Mouse (Mus musculus) neutrophil, adult 59 days (primary cell): Measurements from ENCODE around the gene Ipo13. TPM values are rescaled to one million over a fixed set of nuclear protein-coding genes. Genes with fewer than 3 reads are reported as not detected.

ENCODE experiments used
- total RNA-seq, 2 experiments: library from RNA; stranded (reverse); gene quantifications; 1 replicate in 1 of 2; 2 replicates in 1 of 2; pipeline ENCODE4 v1.2.4; 2023

The Ipo13 gene
- total RNA-seq, result 10 to 100 TPM; 27.5 to 31.2 TPM

DNA sequence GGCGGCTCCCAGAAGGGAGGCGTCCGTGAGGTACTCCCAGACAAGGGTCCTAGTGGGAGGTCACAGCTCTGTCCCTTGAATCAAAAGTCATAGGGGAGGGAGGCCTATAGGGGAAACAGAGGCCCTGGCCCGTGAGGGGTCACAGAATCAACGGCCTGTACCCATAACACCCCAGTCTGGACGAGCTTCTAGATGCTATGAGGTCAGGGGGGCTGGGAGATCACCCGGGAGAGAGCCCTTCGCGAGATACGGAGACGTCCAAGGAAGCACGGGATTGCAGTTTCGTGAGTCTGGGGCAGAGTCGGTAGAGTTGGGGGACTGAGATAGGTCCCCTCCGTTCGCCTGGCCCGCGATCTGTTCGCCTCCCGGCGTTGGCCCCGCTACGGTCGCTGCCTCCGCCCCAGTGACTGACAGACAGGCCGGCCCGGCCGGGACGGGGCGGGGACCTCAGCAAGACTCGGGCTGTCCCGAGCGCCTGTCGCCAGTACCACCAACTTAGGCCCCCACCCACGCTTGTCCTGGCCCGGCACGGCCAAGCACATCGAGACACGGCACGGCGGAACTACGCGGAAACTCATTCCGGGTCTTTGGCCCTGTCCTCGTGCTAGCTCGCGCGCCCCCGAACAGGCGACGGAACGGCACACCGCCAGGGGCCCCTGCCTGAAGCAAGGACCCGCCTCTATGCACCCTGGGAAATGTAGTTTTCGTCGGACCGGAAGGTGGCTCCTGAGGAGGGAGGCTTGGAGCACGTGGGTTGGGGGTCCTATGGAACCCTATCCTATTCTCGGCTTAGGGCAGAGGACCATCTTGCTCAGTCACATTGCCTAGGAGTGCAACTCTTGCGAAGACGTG is at the start of gene Ipo13:
TSS of gene Ipo13 (minus strand) at position 409 of the 852 bp plus-strand sequence.

DNA sequence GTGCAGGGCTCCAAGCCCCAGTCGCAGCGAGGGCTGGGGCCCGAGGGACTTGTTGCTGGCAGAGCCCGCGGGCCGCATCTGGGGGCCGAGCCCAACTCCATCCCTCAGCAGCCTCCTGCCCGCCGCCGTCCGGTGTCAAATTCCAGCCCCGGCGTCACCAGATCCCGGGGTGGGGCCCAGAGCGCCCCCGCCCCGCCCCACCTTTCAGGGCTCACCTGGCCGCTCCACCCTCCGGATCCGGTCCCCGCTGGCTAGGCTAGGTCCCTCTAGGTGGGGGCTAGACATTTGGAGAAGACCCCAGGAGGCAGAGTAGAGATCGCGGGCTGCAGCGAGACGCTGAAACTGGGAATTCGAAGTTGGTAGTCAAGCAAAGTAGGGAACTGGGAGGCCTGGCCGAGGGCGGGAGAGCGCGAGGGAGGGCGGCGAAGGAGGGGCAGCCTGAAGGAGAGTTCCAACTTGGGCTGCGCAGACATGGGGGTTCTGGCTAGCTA is 14.6 kb upstream of the Ipo13 start, which contains the start of gene Artn:
TSS of gene Artn (minus strand) at position 373 of the 491 bp plus-strand sequence.

DNA sequence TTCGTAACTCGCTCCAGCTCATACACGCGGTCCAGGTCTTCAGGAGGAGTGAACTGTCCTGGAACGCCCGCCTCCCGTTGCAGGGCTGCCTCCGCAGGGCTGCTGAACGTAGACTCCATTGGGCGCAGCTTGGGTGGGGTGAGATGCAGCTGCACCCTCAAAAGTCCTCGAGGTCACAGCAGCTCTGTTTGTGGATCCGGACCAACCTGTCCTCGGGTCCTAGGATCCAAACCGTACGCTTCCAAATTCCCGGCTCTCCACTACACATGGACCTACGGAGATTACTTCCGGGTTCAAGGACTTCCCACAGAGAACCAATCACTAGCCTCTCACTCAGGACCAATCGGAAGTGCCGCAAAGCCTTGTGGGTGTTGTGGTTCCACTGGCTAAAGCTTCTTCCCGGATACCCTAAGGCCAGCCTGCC is 23.0 kb downstream of the Ipo13 start, which contains the start of gene Dph2:
TSS of gene Dph2 (minus strand) at position 295 of the 424 bp plus-strand sequence.

DNA sequence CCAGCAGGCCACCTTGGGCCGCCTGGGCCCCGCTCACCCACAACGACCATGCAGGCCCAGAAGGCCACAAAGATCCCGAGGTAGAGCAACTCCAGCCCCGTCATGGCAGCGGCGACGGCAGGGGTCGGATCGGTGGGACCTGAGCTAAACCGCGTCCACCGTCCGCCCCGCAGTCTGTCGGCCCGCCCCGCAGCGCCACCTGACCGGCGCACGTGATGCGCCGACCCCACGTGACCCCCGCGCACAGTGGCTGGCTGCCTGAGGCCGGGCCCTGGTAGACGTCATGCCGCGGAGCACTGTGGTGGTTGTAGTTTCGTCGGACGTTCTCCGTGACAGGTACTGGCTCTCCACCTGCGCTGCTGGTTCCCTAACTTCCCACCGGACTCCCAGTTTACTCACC is 27.7 kb downstream of the Ipo13 start, which contains the start of gene Atp6v0b:
TSS of gene Atp6v0b (minus strand) at position 201 of the 400 bp plus-strand sequence.

DNA sequence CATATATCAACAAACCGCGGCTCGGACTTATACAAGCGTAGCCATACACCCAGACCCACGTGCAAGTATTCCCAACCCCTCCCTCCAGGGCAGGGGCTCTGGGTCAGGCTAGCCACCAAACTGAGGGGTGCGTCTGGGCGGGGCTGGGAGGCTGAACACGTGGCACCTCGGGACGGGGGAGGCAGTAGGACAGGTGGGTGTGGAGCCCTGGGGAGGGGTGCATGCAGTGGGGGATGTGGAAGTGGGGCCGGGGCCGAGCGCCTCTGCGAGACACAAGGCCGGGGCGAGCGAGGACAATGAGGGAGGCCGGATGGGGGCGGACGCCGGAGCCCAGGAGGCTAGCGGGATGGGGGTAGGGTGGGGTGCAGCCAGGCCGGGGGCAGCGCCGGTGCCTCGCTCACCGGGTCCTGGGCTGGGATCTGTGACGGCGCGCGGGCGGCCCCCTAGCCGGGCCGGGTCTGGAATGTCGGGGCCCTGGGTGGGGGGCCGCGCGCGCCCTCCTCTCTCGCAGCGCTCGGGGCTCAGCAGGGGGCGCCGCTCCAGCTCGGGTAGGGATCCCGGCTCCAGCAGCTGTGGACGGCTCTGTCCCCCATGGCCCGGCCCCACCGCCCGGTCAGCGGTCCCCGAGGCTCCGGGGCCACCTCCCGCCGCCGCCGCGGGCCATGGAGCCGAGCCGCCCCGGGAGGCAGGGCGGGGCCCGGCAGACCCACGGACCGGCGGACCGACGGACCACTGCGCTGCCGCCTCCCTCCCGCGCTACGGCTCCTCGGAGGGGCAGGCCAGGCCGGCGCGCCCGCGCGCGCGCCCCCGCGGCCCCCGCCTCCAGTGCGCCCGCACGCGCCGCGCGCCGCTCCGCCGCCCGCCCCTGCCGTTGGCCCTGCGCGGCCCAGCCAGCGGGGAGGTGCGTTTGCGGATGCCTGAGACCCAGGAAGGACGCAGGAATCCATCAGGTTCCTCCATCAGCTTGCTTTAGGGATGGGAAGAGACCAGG is 31.8 kb downstream of the Ipo13 start, which contains the start of gene B4galt2:
TSS of gene B4galt2 (minus strand) at position 787 of the 991 bp plus-strand sequence.

DNA sequence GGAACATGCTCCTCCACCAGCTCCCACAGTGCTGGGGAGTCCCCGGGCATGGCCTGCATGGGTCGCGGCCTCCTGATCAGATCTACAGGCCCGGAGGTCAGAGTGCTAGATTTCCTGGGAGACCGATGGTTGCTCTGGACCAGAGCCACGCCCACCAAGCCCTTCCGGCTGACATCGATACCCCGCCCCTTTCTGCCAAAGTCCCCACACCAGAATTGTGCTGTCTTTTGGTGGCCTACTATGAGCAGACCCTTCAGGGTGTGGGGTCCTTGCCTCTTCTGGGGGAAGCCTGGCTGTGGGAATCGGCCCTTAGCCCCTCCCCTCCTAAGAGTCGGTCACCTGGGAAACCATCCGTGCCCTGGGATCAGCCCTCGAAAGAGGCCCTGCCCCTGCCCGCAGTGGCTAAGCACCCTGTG is 42.3 kb downstream of the Ipo13 start, which contains the start of gene Ccdc24:
TSS of gene Ccdc24 (minus strand) at position 87 of the 416 bp plus-strand sequence.

Other genes starting within 250 kb of the Ipo13 start
- gene Dmap1, start 232.7 kb downstream of the Ipo13 start, total RNA-seq, result 10 to 100 TPM; 16.1 to 17.8 TPM
- gene Gm12845, start 190.6 kb downstream of the Ipo13 start, total RNA-seq, result not detected
- gene Klf17, start 149.4 kb downstream of the Ipo13 start, total RNA-seq, result not detected
- gene Slc6a9, start 80.5 kb downstream of the Ipo13 start, total RNA-seq, result 1 to 10 TPM; 2.2 to 4.1 TPM
- not detected for gene Ccdc24, start 42.4 kb downstream of the Ipo13 start, total RNA-seq
- gene B4galt2, start 31.5 kb downstream of the Ipo13 start, total RNA-seq, result under 1 TPM in 1 of 2 experiments, not detected in 1; 0.26 TPM
- gene Atp6v0b, start 27.7 kb downstream of the Ipo13 start, total RNA-seq, result 100 to 1,000 TPM; 315 to 342 TPM
- 1 to 10 TPM; 2.3 to 2.7 TPM for gene Dph2, start 23.0 kb downstream of the Ipo13 start, total RNA-seq
- not detected for gene Artn, start 14.8 kb upstream of the Ipo13 start, total RNA-seq
- 1 to 10 TPM; 6.9 to 8.8 TPM for gene St3gal3, start 219.9 kb upstream of the Ipo13 start, total RNA-seq